Mouse (Mus musculus): ENCODE results near the gene Lnx2. TPM values are rescaled to one million over a fixed set of nuclear protein-coding genes. Genes with fewer than 3 reads are reported as not detected.

Gene Lnx2
- polyA plus RNA-seq, 1 experiment from 2014 or later: 13.0 TPM

DNA sequence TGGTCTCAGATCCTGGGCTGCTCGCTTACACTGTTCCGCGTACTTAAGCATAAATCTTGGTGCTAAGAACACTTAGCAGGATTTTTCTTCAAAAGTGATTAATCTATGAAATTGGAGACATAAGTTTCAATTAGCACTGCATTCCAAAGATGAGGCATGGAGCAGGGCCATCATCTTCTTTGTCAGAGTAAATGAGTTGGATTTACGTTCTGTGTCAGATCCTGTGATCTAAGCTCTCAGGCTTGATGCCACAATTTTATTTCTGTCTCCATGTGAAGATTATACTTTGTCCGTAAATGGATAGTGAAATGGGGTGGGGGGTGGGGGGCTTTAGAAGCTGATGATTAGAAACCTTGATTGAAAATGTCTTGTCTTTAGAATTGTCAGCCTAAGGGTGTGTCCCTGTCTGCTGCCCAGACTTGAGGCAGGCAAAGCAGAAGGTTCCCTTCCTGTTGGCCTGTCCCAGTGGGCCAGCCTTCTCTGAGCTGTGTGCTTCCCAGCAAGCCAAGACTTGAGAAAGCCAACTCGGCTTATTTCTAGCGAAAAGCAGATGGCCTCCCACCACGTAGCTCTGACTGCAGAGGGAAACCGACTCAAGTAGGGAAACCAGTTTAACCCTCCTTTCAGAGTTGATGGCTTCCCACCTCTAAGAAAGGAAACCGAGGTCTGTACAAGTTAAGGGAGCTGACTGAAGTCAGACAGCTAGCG is 14.0 kb upstream of the Lnx2 start:
- Histone ChIP-seq H3K4me2 (ENCODE audit: low read length) (no peak overlapping the region), H3K4me3 (ENCODE audit: control insufficient read depth in 1 of 2, insufficient read depth in 1 of 2, low read depth in 1 of 2, low read length in 2 of 2) (no peak overlapping the region), H3K36me3 (ENCODE audit: control insufficient read depth, insufficient read depth, low read length) (peaks cover 22% of the 10 kb centered on the region), H3K4me1 (ENCODE audit: control insufficient read depth in 2 of 2, insufficient read depth in 2 of 2, low read length in 2 of 2) (peaks cover 3 to 9% of the 10 kb centered on the region in 2 experiments), H3K27ac (replicated peaks in 1 of 2; ENCODE audit: control insufficient read depth in 1 of 2, insufficient read depth in 1 of 2, low read depth in 2 of 2, low read length in 2 of 2) (no peak overlapping the region), H3K9ac (ENCODE audit: low read length) (no peak overlapping the region), H3K27me3 (ENCODE audit: control insufficient read depth, insufficient read depth, low read length) (no peaks in the 10 kb centered on the region), H3K9me3 (ENCODE audit: control insufficient read depth, low read length) (no peaks in the 10 kb centered on the region)
- 83% methylated on average over 11 of the region's 11 CpGs for WGBS
- no peak for ATAC-seq (ENCODE audit: insufficient number of reproducible peaks, insufficient read depth, low FRiP score, low read depth)

DNA sequence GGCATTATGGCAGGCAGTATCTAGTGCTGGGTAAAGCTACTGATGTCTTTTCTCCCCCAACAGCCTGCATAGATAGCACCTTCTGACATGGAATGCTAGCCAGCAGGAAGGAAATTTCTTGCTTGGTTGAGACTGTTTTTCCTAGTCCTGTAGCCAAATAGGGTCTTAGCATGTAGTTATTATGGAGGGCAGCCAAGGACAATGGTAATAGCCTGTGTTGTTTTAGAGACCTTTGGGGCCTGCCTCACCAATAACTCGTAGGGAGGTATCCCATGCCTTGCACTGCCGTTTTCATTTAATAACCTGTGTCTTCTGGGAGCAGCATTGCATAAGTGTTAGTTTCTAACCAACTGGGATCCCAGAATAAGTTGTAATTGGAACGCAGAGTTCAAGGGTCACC is 13.4 kb upstream of the Lnx2 start:
- no peak for ATAC-seq (ENCODE audit: insufficient number of reproducible peaks, insufficient read depth, low FRiP score, low read depth)
- Histone ChIP-seq H3K36me3 (ENCODE audit: control insufficient read depth, insufficient read depth, low read length) (peaks cover 21% of the 10 kb centered on the region), H3K27ac (replicated peaks in 1 of 2; ENCODE audit: control insufficient read depth in 1 of 2, insufficient read depth in 1 of 2, low read depth in 2 of 2, low read length in 2 of 2) (0 out of 4 replicates have a peak overlapping the region, but pooled peaks of 1 of the 2 experiments have one; percentile 28), H3K27me3 (ENCODE audit: control insufficient read depth, insufficient read depth, low read length) (no peaks in the 10 kb centered on the region), H3K9me3 (ENCODE audit: control insufficient read depth, low read length) (no peaks in the 10 kb centered on the region), H3K4me1 (ENCODE audit: control insufficient read depth in 2 of 2, insufficient read depth in 2 of 2, low read length in 2 of 2) (peaks cover 3 to 9% of the 10 kb centered on the region in 2 experiments), H3K9ac (ENCODE audit: low read length) (no peak overlapping the region), H3K4me2 (ENCODE audit: low read length) (no peak overlapping the region), H3K4me3 (ENCODE audit: control insufficient read depth in 1 of 2, insufficient read depth in 1 of 2, low read depth in 1 of 2, low read length in 2 of 2) (no peak overlapping the region)
- 78% methylated on average over 3 of the region's 3 CpGs for WGBS

DNA sequence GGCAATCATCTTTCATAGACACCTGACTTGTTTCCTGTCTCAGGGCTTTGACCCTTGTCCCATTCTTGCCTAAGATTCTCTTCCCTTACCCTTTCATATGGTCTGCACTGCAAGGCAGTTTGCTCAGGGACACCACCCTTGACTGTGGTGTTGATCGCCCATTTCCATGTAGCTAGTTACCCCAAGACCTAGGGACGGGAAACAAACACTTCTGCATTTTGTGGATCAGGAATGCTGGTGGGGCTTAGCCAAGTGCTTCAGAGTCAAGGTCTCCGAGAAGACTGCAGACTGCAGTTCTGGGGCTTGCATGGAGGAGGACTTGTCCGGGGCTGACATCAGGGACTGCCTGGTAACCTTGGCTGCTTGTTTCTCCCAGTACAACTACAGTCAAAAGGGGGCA is 10.4 kb upstream of the Lnx2 start:
- no peak overlapping the region for H3K9ac ChIP-seq (ENCODE audit: low read length)
- ATAC-seq (ENCODE audit: insufficient number of reproducible peaks, insufficient read depth, low FRiP score, low read depth): no peak
- WGBS: 87% methylated on average over 4 of the region's 4 CpGs
- peaks cover 3 to 9% of the 10 kb centered on the region in 2 experiments for H3K4me1 ChIP-seq (ENCODE audit: control insufficient read depth in 2 of 2, insufficient read depth in 2 of 2, low read length in 2 of 2)
- no peak overlapping the region for H3K4me3 ChIP-seq (ENCODE audit: control insufficient read depth in 1 of 2, insufficient read depth in 1 of 2, low read depth in 1 of 2, low read length in 2 of 2)
- peaks cover 24% of the 10 kb centered on the region for H3K36me3 ChIP-seq (ENCODE audit: control insufficient read depth, insufficient read depth, low read length)
- no peaks in the 10 kb centered on the region for H3K9me3 ChIP-seq (ENCODE audit: control insufficient read depth, low read length)
- no peaks in the 10 kb centered on the region for H3K27me3 ChIP-seq (ENCODE audit: control insufficient read depth, insufficient read depth, low read length)
- no peak overlapping the region for H3K27ac ChIP-seq (replicated peaks in 1 of 2; ENCODE audit: control insufficient read depth in 1 of 2, insufficient read depth in 1 of 2, low read depth in 2 of 2, low read length in 2 of 2)
- no peak overlapping the region for H3K4me2 ChIP-seq (ENCODE audit: low read length)

DNA sequence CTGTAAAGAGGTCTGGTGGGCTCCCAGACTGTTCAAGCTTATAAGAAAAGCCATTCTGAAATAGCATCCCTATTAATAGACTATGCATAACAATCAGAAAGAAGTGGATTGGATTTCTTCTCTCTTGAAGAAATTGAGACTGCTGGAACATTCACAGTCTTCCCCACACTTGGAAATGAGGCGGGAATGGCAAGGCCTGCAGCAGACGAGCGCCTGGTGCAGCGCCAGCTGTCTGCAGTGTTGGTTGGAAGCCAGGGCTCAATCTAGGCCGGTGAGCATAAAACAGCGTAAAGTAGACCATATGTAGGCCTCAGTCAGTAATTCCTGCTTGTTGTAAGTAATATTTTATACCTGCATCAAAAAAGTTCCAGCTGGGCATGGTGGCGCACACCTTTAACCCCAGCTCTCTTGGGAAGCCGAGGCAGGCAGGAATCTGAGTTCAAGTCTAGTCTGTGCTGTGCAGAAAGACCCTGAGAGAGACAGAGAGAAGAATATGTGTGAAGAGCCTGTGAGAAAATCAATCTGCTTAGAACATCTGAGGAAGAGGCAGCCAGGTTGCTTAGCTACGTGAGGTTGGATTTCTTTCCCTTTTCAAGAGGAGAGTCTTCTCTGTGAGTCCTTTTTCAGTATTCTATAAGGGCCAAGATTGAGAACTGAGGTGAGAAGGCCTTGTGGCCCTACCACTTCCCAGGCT is 9.0 kb upstream of the Lnx2 start:
- Histone ChIP-seq H3K36me3 (ENCODE audit: control insufficient read depth, insufficient read depth, low read length) (peaks cover 30% of the 10 kb centered on the region), H3K4me1 (ENCODE audit: control insufficient read depth in 2 of 2, insufficient read depth in 2 of 2, low read length in 2 of 2) (peaks cover 3 to 9% of the 10 kb centered on the region in 2 experiments), H3K27ac (replicated peaks in 1 of 2; ENCODE audit: control insufficient read depth in 1 of 2, insufficient read depth in 1 of 2, low read depth in 2 of 2, low read length in 2 of 2) (no peak overlapping the region), H3K9me3 (ENCODE audit: control insufficient read depth, low read length) (no peaks in the 10 kb centered on the region), H3K27me3 (ENCODE audit: control insufficient read depth, insufficient read depth, low read length) (no peaks in the 10 kb centered on the region), H3K9ac (ENCODE audit: low read length) (no peak overlapping the region), H3K4me2 (ENCODE audit: low read length) (no peak overlapping the region), H3K4me3 (ENCODE audit: control insufficient read depth in 1 of 2, insufficient read depth in 1 of 2, low read depth in 1 of 2, low read length in 2 of 2) (no peak overlapping the region)
- ATAC-seq (ENCODE audit: insufficient number of reproducible peaks, insufficient read depth, low FRiP score, low read depth): no peak
- WGBS: 82% methylated on average over 9 of the region's 9 CpGs

DNA sequence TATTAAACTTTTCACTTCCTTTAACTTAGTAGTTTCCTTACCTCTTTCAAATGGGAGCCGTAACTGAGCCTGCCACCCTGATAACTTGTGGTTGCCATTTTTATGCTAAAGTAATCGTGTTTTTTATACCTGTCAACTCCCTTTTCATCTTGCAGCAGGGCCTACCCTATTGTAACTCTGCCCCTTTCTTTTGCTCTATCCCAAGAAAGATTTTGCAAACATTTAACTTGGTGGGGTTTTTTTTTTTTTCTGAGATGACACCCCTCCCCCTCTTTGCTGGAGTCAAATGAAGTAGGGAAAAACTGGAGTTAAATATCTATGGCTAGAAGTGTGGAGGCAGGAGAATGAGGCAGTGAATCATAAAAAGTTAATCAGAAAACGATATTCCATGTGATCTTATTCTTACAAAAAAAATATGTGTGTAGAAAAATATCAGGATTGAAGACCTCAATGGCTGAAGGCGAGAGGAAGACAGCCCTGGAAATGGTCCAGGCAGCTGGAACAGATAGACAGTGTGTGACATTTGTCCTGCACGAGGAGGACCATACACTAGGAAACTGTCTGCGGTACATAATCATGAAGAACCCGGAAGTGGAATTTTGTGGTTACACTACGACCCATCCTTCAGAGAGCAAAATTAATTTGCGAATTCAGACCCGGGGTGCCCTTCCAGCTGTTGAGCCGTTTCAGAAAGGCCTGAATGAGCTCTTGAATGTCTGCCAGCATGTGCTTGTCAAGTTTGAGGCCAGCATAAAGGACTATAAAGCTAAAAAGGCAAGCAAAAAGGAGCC is 1.9 kb upstream of the Lnx2 start:
- Histone ChIP-seq H3K4me1 (ENCODE audit: control insufficient read depth in 2 of 2, insufficient read depth in 2 of 2, low read length in 2 of 2) (peaks cover 11 to 32% of the 10 kb centered on the region in 2 experiments), H3K9ac (ENCODE audit: low read length) (peak overlapping the region; percentile 88), H3K4me2 (ENCODE audit: low read length) (peak overlapping the region; percentile 97), H3K4me3 (ENCODE audit: control insufficient read depth in 1 of 2, insufficient read depth in 1 of 2, low read depth in 1 of 2, low read length in 2 of 2) (peak overlapping the region; percentile 82), H3K27me3 (ENCODE audit: control insufficient read depth, insufficient read depth, low read length) (no peaks in the 10 kb centered on the region), H3K9me3 (ENCODE audit: control insufficient read depth, low read length) (no peaks in the 10 kb centered on the region), H3K27ac (replicated peaks in 1 of 2; ENCODE audit: control insufficient read depth in 1 of 2, insufficient read depth in 1 of 2, low read depth in 2 of 2, low read length in 2 of 2) (peak overlapping the region in 1 of 2 experiments; percentile 77; a peak in 2 of 4 replicates), H3K36me3 (ENCODE audit: control insufficient read depth, insufficient read depth, low read length) (peaks cover 24% of the 10 kb centered on the region)
- 54% methylated on average over 11 of the region's 11 CpGs for WGBS
- no peak for ATAC-seq (ENCODE audit: insufficient number of reproducible peaks, insufficient read depth, low FRiP score, low read depth)

DNA sequence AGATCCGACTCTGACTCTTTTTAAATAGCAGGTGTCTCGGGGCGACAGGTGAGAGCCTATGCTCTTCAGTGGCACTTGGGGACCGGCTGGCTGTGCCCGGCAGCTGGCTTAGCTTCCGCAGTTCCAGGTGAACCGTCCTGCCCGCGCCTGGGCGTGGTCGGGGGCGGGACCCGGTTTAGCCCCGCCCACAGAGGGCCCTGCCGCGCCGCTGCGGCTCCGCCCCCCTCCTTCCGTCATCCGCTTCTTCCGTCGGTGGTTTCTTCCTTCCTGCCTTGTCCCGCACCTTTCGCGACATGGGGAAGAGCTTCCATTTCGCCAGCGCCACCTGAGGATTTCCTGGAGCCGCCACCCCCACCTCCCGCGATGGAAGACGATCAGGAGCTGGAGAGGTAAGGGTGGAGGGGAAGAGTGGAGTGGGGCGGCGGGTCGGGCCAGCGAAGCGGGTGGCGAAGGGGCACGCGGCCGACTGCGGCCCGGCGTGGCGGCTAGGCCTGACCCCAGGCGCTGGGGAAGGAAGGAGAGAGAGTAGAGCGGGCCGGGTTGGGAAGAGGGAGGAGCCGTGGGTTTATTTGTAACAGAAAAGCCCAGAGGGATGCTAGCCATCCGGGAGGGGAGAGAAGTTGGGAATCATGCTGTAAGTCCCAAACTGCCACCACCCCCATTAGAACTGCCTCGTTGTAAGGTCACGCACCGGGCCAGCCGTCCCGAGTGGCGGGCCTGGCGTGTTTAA is 1.1 kb upstream of the Lnx2 start:
- peak overlapping the region; percentile 82 for H3K4me3 ChIP-seq (ENCODE audit: control insufficient read depth in 1 of 2, insufficient read depth in 1 of 2, low read depth in 1 of 2, low read length in 2 of 2)
- H3K9me3 ChIP-seq (ENCODE audit: control insufficient read depth, low read length): no peaks in the 10 kb centered on the region
- peak; percentile 70 for ATAC-seq (ENCODE audit: insufficient number of reproducible peaks, insufficient read depth, low FRiP score, low read depth)
- H3K27me3 ChIP-seq (ENCODE audit: control insufficient read depth, insufficient read depth, low read length): no peaks in the 10 kb centered on the region
- peak overlapping the region; percentile 80 to 95 for H3K27ac ChIP-seq (replicated peaks in 1 of 2; ENCODE audit: control insufficient read depth in 1 of 2, insufficient read depth in 1 of 2, low read depth in 2 of 2, low read length in 2 of 2)
- H3K4me2 ChIP-seq (ENCODE audit: low read length): peak overlapping the region; percentile 97
- H3K36me3 ChIP-seq (ENCODE audit: control insufficient read depth, insufficient read depth, low read length): peaks cover 23% of the 10 kb centered on the region
- H3K9ac ChIP-seq (ENCODE audit: low read length): peak overlapping the region; percentile 88
- H3K4me1 ChIP-seq (ENCODE audit: control insufficient read depth in 2 of 2, insufficient read depth in 2 of 2, low read length in 2 of 2): peaks cover 11 to 38% of the 10 kb centered on the region in 2 experiments
- WGBS: under 1% methylated on average over 56 of the region's 57 CpGs

DNA sequence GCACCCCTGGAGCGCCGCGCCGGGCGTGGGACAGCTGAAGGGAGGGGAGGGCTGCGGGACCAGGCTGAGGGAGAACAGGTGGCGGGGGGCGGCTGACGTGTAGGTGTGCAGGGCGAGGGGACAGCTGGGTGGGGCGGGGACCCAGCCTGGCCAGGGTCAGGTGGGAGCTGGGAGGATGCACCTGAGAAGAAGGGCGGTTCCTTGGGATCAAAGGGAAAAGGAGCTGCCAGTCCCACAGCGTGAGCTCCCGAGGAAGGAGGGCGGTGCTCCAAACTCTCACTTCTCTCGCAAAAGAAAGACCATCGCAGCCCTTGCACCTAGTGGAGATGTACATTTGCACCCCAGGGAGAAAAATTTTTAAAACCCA is 396 bp upstream of the Lnx2 start, which contains the start of gene Polr1d:
TSS of gene Polr1d (plus strand) at position 252 of the 367 bp plus-strand sequence.
- Histone ChIP-seq H3K27me3 (ENCODE audit: control insufficient read depth, insufficient read depth, low read length) (no peaks in the 10 kb centered on the region), H3K9me3 (ENCODE audit: control insufficient read depth, low read length) (no peaks in the 10 kb centered on the region), H3K9ac (ENCODE audit: low read length) (peak within 1 kb of the TSS; percentile 88), H3K36me3 (ENCODE audit: control insufficient read depth, insufficient read depth, low read length) (peaks cover 23% of the 10 kb centered on the region), H3K27ac (replicated peaks in 1 of 2; ENCODE audit: control insufficient read depth in 1 of 2, insufficient read depth in 1 of 2, low read depth in 2 of 2, low read length in 2 of 2) (peak within 1 kb of the TSS; percentile 85 to 95), H3K4me1 (ENCODE audit: control insufficient read depth in 2 of 2, insufficient read depth in 2 of 2, low read length in 2 of 2) (peaks cover 12 to 41% of the 10 kb centered on the region in 2 experiments), H3K4me3 (ENCODE audit: control insufficient read depth in 1 of 2, insufficient read depth in 1 of 2, low read depth in 1 of 2, low read length in 2 of 2) (peak within 1 kb of the TSS; percentile 82 to 83), H3K4me2 (ENCODE audit: low read length) (peak within 1 kb of the TSS; percentile 97)
- WGBS: 0% methylated on average over 17 of the region's 17 CpGs
- no peak for ATAC-seq (ENCODE audit: insufficient number of reproducible peaks, insufficient read depth, low FRiP score, low read depth)

Data from heart, embryonic 14.5 days (tissue).